Mouse (Mus musculus): ENCODE data around the gene Sult2a7. TPM values are rescaled to one million over a fixed set of nuclear protein-coding genes. Genes with fewer than 3 reads are reported as not detected.

Gene Sult2a7
- polyA plus RNA-seq, 1 experiment: not detected

GRCm38 (mm10) chr7:14438029-14438428 lies 56.0 kb downstream of the Sult2a7 start:
- 55% methylated on average over 2 of the region's 2 CpGs for WGBS
- Histone ChIP-seq H3K4me3 (ENCODE audit: low read depth, low read length) (no peak overlapping the region), H3K27me3 (ENCODE audit: control insufficient read depth, insufficient read depth, low read length) (no peaks in the 10 kb centered on the region), H3K36me3 (ENCODE audit: control insufficient read depth, insufficient read depth, low read length) (no peaks in the 10 kb centered on the region), H3K4me1 (ENCODE audit: control insufficient read depth, insufficient read depth, insufficient read length, low read length) (no peaks in the 10 kb centered on the region), H3K27ac (ENCODE audit: insufficient read depth, low read depth, low read length) (no peak overlapping the region)
- TF ChIP-seq CTCF (IDR thresholded peaks at IDR 0.05; ENCODE audit: extremely low read depth, insufficient read length, insufficient replicate concordance, low read depth, low read length) (no peak), POLR2A (IDR thresholded peaks at IDR 0.05; ENCODE audit: low read depth, low read length) (no peak)

Other genes with a start within 250 kb of the Sult2a7 start
- not detected in 2 replicates for gene Sult2a6, start 239.4 kb downstream of the Sult2a7 start, polyA plus RNA-seq (2012; rRNA removed)
- gene Obox8, start 160.7 kb downstream of the Sult2a7 start, polyA plus RNA-seq (2012; rRNA removed): not detected in 2 replicates
- not detected in 2 replicates for gene Sult2a8, start 47.5 kb downstream of the Sult2a7 start, polyA plus RNA-seq (2012; rRNA removed)
- not detected in 2 replicates for gene Vmn1r90, start 69.3 kb upstream of the Sult2a7 start, polyA plus RNA-seq (2012; rRNA removed)
- not detected in 2 replicates for gene Obox7, start 165.3 kb upstream of the Sult2a7 start, polyA plus RNA-seq (2012; rRNA removed)